Mouse (Mus musculus) embryo, embryonic 9.5 days (tissue): ENCODE data around the gene Isyna1.

Source experiments
- DNase-seq: peaks from one replicate; pipeline ENCODE4 v3.0.0-alpha.2; 2017; ENCODE audit errors: extremely low spot score

Gene Isyna1

DNA sequence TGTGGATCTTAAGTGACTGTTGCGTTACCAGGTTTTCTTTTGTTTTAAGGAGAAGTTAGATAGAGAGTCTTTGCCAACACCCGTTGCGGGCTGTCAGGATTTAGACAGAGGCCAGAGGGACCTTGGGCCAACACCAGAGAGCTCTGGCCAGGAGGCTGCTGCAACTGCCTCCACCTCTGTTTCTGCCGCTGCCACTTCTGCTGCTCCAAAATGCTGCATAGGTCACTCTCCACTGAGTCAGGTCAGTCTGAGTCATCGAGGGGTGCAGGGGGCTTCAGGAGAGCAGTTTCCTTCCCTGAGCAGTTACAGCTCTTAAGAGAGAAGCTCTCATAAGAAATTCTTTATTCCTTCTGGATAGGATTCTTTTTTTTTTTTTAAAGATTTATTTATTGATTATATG lies 32.9 kb downstream of the Isyna1 start:
- DNase-seq: no peak

DNA sequence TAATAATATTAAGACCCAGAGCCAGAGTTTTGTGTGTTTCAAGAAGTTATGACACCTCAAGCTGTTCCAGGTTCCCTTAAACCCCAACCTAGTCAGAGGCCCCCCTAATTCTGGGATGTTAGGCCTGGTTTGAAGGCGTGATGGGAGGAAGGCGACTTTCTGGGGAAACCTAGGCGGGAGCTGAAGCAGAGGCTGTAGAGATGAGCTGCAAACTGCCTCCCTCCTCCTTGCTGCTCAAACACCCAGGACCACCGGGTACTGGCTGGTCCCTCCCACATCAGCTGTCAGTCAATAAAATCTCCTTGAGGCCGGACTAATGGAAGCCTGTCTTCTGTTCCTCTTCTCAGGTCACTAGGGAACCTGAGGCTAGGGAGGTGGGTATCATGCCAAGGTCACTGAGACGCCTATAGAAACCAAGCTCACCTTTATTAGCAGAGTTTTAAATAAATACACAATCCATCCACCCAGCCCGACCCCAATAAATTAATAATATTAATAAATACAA lies 34.9 kb downstream of the Isyna1 start:
- no peak for DNase-seq

GRCm38 (mm10) chr8:70629574-70630531 lies 35.7 kb downstream of the Isyna1 start:
- peak; percentile 96 for DNase-seq

DNA sequence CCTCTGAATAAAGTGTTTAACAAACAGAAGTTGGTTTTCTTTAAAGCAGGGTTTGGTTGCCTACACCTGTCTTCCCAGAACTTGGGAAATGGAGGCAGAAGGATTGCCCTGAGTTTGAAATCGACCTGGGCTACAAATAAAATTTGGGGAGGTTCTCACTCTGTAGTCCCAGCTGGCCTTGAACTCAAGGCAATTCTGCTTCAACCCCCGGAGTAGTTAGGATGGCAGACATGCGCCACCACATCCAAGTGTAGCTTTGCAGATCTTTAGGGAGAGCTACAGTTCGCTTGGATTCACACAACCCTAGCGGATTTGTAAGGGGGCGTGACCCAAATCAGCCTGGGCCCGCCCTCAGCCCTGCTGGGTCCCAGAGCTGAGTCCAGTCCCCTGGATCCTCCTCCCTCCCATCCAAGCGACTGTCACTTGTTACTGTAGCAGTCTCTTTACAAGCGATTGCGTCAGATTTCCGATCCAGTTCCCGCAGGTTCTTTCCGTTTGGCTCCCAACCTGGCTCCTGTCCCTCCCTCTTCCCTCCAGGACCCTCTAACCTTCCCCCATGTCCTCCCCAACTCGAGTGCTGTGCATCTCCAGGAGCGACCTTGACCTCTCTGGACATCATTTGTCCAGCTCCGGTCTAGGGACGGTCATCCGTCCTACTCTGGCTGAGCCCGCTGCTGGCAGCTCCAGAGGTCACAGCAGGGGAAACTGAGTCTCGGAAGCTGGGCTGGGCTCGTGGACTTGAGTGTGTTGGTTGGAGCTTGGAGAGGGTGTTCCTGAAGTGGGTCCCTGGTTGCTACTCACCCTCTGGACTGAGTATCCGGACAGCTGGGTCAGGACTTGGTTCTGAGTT lies 36.6 kb downstream of the Isyna1 start:
- DNase-seq: peak; percentile 40

DNA sequence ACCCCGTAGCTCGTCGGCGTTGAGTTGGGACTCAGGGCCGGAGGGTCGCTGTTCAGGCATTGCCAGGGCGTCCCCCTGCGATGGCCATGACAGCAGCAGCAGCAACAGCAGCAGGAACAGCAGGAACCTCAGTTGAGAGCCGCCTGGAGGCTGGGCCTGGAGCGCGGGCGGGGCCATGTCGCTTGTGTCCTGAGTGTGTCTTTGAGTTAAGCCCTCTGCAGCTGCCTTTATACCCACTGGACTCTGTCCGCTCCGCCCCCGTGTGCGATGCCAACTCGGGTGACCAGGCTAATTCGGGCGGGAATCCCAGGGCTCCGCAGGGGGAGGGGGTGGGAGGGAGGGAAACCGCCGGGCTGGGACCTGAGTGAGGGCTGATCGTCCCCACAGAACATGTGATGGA lies 37.3 kb downstream of the Isyna1 start:
- DNase-seq: no peak

DNA sequence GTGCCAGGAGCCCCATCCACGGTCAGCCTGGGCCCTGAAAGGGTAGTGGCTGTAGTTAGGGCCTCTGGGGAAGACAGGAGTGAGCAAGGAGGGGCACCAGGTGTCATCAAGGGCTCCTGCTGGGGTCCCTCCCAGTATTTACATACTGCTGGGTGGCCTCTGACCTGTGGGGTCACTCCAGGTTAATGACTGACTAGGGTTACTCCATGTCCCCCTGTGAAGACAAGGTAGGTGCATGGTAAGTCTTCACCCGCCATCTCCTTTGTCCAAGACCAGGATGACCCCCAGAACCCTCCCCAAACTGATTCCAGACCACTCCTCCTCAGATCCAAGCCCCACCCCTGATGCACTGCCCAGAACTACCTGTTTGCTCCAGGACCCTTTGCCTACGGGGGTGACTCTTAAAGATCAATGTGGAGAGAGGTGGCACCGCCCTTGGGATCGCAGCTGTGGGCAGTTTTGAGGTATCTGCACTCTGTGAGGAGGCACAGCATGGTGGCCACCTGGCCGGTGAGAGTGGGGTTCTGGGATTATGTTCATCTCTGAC lies 38.2 kb downstream of the Isyna1 start, which contains the start of gene Gdf15:
TSS of gene Gdf15 (minus strand) at position 111 of the 547 bp plus-strand sequence.
- no peak for DNase-seq

DNA sequence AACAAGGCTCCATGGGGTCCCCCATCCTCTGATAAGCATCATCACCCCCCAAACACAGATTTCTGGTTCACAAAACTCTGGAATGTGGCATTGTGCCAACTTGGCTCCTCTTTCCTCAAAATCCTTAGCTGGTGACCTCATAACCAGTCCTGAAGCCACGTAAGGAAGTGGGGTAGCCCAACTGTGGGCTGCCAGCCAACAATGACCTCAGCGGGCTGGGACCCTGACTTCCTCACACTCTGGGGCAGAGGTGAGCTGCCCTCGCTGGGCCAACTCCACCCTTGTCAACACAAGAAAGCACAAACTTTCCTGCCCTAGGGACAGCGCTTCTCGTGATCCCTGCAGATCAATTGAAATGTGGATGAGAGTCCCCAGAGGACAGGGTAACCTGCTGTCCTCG lies 39.9 kb downstream of the Isyna1 start:
- DNase-seq: no peak

GRCm38 (mm10) chr8:70635527-70635926 lies 41.4 kb downstream of the Isyna1 start:
- DNase-seq: no peak

GRCm38 (mm10) chr8:70636838-70637237 lies 42.7 kb downstream of the Isyna1 start:
- no peak for DNase-seq

- DNase-seq: no peak
Measured at GRCm38 (mm10) chr8:70638752-70639151, 44.6 kb downstream of the Isyna1 start.

GRCm38 (mm10) chr8:70643019-70643418 lies 48.8 kb downstream of the Isyna1 start:
- no peak for DNase-seq

DNA sequence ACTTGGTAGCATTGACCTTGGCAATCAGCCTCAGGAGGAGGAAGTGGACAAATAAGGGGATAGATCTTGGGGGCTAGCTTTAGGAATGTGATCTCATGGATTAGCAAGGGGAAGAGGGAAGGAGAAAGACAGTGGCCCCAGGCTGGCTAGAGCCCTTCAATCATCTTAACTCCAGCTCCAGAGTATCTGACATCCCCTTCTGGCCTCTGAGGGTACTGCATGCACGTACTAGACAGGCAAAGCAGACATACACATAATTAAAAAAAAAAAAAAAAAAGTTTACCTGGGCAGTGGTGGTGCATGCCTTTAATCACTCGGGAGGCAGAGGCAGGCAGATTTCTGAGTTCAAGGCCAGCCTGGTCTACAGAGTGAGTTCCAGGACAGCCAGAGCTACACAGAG lies 49.9 kb downstream of the Isyna1 start:
- DNase-seq: no peak

- no peak for DNase-seq
Measured at GRCm38 (mm10) chr8:70645501-70646224, 51.5 kb downstream of the Isyna1 start.

- DNase-seq: no peak
Measured at GRCm38 (mm10) chr8:70646369-70646768, 52.2 kb downstream of the Isyna1 start.

GRCm38 (mm10) chr8:70646775-70647174 lies 52.6 kb downstream of the Isyna1 start:
- no peak for DNase-seq
